Mouse (Mus musculus) stomach, postnatal 0 days (tissue): ENCODE data around the gene Col6a2. TPM values are rescaled to one million over a fixed set of nuclear protein-coding genes. Genes with fewer than 3 reads are reported as not detected.

Experiments
- ATAC-seq: fragments of 200-750 bp; cut with Nextera tagmentation; 2 replicates; pipeline ENCODE4 v1.8.0; 2017; ENCODE audit not compliant: low FRiP score, low TSS enrichment
- DNase-seq: peaks from one replicate; pipeline ENCODE4 v3.0.0-alpha.2; 2016; ENCODE audit warnings: low spot score
- H3K27ac ChIP-seq: fragments of 300-500 bp; sonication (generic); replicated peaks from 2 replicates; pipeline ENCODE4 v1.5.1; 2014; ENCODE audit warnings: mild to moderate bottlenecking, control low read depth
- H3K27me3 ChIP-seq: fragments of 300-500 bp; sonication (generic); 2 replicates; pipeline ENCODE4 v1.6.1; 2014; ENCODE audit warnings: low read length; ENCODE audit not compliant: control insufficient read depth, insufficient read depth
- H3K36me3 ChIP-seq: fragments of 300-500 bp; sonication (generic); 2 replicates; pipeline ENCODE4 v1.6.1; 2014; ENCODE audit warnings: low read length, mixed read lengths; ENCODE audit not compliant: control insufficient read depth, insufficient read depth
- H3K4me1 ChIP-seq: fragments of 300-500 bp; sonication (generic); replicated peaks from 2 replicates; pipeline ENCODE4 v1.6.1; 2014; ENCODE audit warnings: antibody characterized with exemption; ENCODE audit not compliant: control insufficient read depth, insufficient read depth
- H3K4me2 ChIP-seq: fragments of 300-500 bp; sonication (generic); replicated peaks from 2 replicates; pipeline ENCODE4 v1.6.1; 2014; ENCODE audit warnings: low read depth, mild to moderate bottlenecking, control low read depth, moderate library complexity
- H3K4me3 ChIP-seq: fragments of 300-500 bp; sonication (generic); 2 replicates; pipeline ENCODE4 v1.5.1; 2014; ENCODE audit warnings: low read depth, low read length, control low read depth
- H3K9ac ChIP-seq: fragments of 300-500 bp; sonication (generic); 2 replicates; pipeline ENCODE4 v1.6.1; 2014; ENCODE audit warnings: mild to moderate bottlenecking, low read length, control low read depth, mixed read lengths
- H3K9me3 ChIP-seq: fragments of 300-500 bp; sonication (generic); 2 replicates; pipeline ENCODE4 v1.6.1; 2016; ENCODE audit warnings: low read length; ENCODE audit not compliant: control insufficient read depth
- CTCF ChIP-seq: IDR thresholded peaks from 2 replicates; pipeline ENCODE4 v1.5.1; 2016; ENCODE audit warnings: antibody characterized with exemption, low read depth, mild to moderate bottlenecking, moderate library complexity
- EP300 ChIP-seq: optimal IDR thresholded peaks from 2 replicates; pipeline ENCODE3; 2016; ENCODE audit warnings: antibody characterized with exemption
- WGBS: fragments of 180-500 bp; shearing (Covaris S2); extraction: QIAGEN DNeasy Blood & Tissue Kit; methylation state at CpG from one replicate; pipeline ENCODE4 v1.1.7; 2014; 5-methylcytosine and 5-hydroxymethylcytosine counted together
- polyA plus RNA-seq: library from polyadenylated mRNA; unstranded; fragments of >200 nt; fragmentation: Nextera tagmentation; extraction: Ambion mirVana; gene quantifications from 2 replicates; pipeline ENCODE4 v1.2.1, GENCODE M21; 2015

The Col6a2 gene
- polyA plus RNA-seq, 1 experiment from 2014 or later = 145 TPM

DNA sequence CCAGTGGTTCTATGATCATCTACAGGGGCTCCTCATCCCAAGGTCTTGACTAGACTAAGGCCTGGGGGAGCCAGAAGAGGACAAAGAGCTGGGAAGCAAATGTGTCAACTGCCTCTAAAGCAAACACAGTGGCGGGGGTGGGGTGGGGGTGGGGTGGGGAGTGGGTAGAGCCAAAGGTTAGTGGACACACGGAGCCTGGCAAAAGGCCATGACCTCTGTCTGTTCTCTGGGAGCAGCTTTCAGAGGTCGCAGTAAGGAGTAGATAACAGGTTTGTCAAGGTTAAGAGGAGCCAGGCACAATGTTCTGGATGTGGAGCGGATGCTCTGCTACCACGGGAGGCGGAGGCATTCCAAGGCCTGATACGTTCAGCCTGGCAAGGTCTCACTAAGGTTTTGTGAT lies 46.5 kb downstream of the Col6a2 start:
- no peaks in the 10 kb centered on the region for H3K4me1 ChIP-seq
- TF ChIP-seq EP300 (no peak), CTCF (no peak)
- DNase-seq = no peak
- H3K36me3 ChIP-seq = no peaks in the 10 kb centered on the region
- H3K27me3 ChIP-seq = no peaks in the 10 kb centered on the region
- no peak overlapping the region for H3K9ac ChIP-seq
- H3K4me3 ChIP-seq = no peak overlapping the region
- no peak overlapping the region for H3K27ac ChIP-seq
- peak; percentile 19; the same call in 1 of the 2 replicates for ATAC-seq
- no peaks in the 10 kb centered on the region for H3K9me3 ChIP-seq
- H3K4me2 ChIP-seq = no peak overlapping the region
- WGBS = 51% methylated on average over 7 of the region's 7 CpGs

DNA sequence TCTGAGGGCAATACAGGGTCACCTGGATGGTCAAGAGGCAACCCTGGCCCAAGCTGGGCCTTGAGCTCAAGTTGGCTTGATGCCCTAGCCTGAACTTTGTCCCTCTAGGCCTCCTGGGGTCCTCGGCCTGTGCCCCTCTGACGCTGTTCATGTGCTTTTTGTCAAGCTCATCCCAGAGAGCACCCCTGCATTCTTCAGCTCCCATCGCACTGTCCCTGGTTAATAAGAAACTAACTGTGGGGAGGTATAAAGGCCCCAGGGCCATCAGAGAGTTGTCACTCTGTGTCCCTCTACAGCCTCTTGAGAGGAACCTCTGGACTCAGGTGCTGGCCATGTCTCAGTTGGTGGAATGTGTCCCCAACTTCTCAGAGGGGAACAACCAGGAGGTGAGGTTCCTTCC lies 48.1 kb downstream of the Col6a2 start, which contains the start of gene Ftcd:
Gene Ftcd, plus strand, starts transcription at position 275 of the 400 bp plus-strand sequence.
- ATAC-seq (no peak), DNase-seq (no peak)
- Histone ChIP-seq H3K4me3 (no peak within 1 kb of the TSS), H3K27me3 (no peaks in the 10 kb centered on the region), H3K9me3 (no peaks in the 10 kb centered on the region), H3K27ac (no peak within 1 kb of the TSS), H3K4me2 (no peak within 1 kb of the TSS), H3K4me1 (no peaks in the 10 kb centered on the region), H3K36me3 (no peaks in the 10 kb centered on the region), H3K9ac (no peak within 1 kb of the TSS)
- TF ChIP-seq EP300 (no peak), CTCF (no peak)
- WGBS = 71% methylated on average over 3 of the region's 3 CpGs

DNA sequence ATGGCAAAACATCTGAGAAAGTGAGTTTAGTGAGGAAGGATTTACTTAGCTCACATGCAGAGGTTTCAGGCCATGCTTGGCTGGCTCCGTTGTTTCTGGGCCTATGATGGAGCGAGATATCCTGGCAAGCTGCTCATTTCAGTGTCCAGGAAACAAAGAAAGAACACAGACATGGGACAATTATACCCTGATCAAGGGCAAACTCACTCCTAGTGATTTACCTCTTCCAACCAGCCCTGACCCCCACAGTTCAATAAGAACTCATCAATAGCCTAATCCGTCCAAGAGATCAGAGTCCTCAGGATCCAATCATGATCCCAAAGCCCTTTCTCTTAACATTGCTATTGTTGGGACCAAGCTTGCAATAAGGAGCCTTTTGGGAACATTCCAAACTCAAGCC lies 51.3 kb downstream of the Col6a2 start:
- no peak for ATAC-seq
- no peak overlapping the region for H3K9ac ChIP-seq
- H3K4me3 ChIP-seq = no peak overlapping the region
- TF ChIP-seq CTCF (no peak), EP300 (no peak)
- H3K9me3 ChIP-seq = no peaks in the 10 kb centered on the region
- DNase-seq = no peak
- no peak overlapping the region for H3K27ac ChIP-seq
- no peaks in the 10 kb centered on the region for H3K4me1 ChIP-seq
- H3K27me3 ChIP-seq = no peaks in the 10 kb centered on the region
- WGBS = 75% methylated on average over 3 of the region's 3 CpGs
- no peak overlapping the region for H3K4me2 ChIP-seq
- H3K36me3 ChIP-seq = no peaks in the 10 kb centered on the region

DNA sequence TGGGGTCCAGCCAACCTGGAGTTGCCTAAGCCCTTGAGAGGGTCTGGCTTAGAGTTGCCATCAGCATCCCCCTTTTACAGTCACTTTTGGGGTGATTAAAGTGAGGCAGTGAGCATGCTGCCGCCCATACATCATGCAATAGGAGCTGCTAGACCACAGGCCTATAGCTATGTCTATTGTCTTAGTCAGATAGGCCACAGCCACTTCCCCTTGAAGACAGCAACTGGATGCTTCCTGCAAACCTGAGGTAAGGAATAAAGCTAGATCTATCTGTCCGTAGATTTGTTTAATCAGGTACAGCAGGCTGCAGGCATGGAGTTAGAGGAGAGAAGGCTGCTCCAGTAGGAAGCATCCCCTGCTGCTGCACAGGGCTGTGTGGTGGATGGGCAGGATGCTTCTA lies 52.4 kb downstream of the Col6a2 start:
- Histone ChIP-seq H3K4me1 (no peaks in the 10 kb centered on the region), H3K9me3 (no peaks in the 10 kb centered on the region), H3K27me3 (no peaks in the 10 kb centered on the region), H3K4me3 (no peak overlapping the region), H3K4me2 (no peak overlapping the region), H3K36me3 (no peaks in the 10 kb centered on the region), H3K9ac (no peak overlapping the region), H3K27ac (no peak overlapping the region)
- no peak for ATAC-seq
- DNase-seq = no peak
- 66% methylated on average over 2 of the region's 2 CpGs for WGBS
- TF ChIP-seq CTCF = no peak
- TF ChIP-seq EP300 = no peak

DNA sequence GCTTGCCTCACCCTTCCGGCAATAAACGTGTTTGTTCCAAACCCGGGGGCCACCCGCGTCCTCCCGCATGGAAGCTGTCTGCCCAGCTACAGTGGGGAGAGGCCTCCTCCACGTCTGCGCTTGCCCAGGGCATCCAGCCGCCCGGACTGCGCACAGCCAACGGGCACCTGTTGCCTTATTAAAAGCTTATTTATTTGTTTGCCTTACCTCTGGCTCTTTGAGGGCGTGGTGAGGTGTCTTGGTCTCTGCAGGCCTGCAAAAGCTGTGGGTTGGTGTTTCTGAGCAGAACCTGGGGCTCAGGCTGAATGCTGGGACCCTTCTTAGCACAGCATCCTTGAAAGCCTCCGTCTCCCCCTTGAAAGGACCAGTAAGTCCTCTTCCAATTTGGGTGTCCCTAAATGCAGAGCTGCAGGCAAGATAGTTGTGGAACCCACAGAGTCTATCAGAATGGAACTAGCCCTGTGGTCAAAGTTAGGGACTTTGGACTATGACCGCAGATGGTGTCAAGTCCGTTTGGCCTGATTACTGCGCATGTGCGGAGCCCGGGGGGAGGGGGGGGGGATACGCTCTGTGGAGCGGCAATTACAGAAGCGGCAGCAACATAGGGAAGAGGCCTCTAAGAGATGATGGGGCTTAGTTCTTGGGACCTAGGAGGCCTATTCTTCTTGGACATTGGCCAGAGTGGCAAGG lies 53.3 kb downstream of the Col6a2 start:
- TF ChIP-seq CTCF (no peak), EP300 (no peak)
- DNase-seq = no peak
- no peaks in the 10 kb centered on the region for H3K36me3 ChIP-seq
- H3K4me3 ChIP-seq = no peak overlapping the region
- ATAC-seq = no peak
- no peak overlapping the region for H3K4me2 ChIP-seq
- H3K27me3 ChIP-seq = no peaks in the 10 kb centered on the region
- 86% methylated on average over 22 of the region's 22 CpGs for WGBS
- no peak overlapping the region for H3K9ac ChIP-seq
- H3K4me1 ChIP-seq = no peaks in the 10 kb centered on the region
- H3K9me3 ChIP-seq = no peaks in the 10 kb centered on the region
- no peak overlapping the region for H3K27ac ChIP-seq

DNA sequence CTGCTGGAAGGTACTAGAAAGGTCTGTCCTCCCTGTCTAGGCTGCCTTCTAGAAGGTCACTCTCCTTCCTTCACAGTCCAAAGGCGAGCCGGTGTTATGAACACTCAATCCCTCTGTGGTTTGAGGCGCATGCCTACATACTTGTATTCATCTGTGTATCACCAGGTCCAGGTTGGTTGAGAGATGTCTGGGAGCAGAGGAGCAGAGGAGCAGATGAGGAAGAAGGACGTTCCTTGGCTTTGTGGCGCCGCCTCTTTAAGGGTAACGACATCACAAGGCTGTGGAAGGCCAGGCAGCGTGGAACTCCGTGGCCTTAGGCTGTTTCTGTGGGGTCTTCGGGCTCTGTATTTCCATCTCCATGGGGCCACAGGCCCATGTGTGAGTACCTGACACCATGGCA lies 61.5 kb downstream of the Col6a2 start, which contains the start of gene Spatc1l:
Gene Spatc1l, plus strand, starts transcription at position 301 of the 400 bp plus-strand sequence.
- TF ChIP-seq EP300 (no peak), CTCF (no peak)
- whole genome bisulfite sequencing = 86% methylated on average over 10 of the region's 10 CpGs
- no peak within 1 kb of the TSS for H3K9ac ChIP-seq
- ATAC-seq (no peak), DNase-seq (no peak)
- H3K36me3 ChIP-seq = no peaks in the 10 kb centered on the region
- no peaks in the 10 kb centered on the region for H3K4me1 ChIP-seq
- H3K4me3 ChIP-seq = no peak within 1 kb of the TSS
- no peaks in the 10 kb centered on the region for H3K27me3 ChIP-seq
- H3K27ac ChIP-seq = no peak within 1 kb of the TSS
- no peak within 1 kb of the TSS for H3K4me2 ChIP-seq
- H3K9me3 ChIP-seq = no peaks in the 10 kb centered on the region
